8 mouse cellular contexts compared by ENCODE assay signal in genomic region chr10:53436023-53436475, GRCm38 (mm10). TPM values are rescaled to one million over a fixed set of nuclear protein-coding genes. Genes with fewer than 3 reads are reported as not detected.
A peak's percentile ranks its signal among the peaks of the same experiment; 100 is the strongest.
DNase-seq lines count a peak whose midpoint lies in the region; ATAC-seq lines count a peak whose summit lies in the region.

No protein-coding gene starts in this region.

- DNase-seq in frontal cortex, postnatal 14 days (ENCODE audit: low spot score in 2 of 2), result no peak
- DNase-seq in lung, postnatal 25 days (ENCODE audit: low spot score), result no peak
- peak; percentile 47 for DNase-seq in skeletal muscle tissue, adult 2 months (ENCODE audit: low read depth, low spot score)
- DNase-seq in urinary bladder, postnatal 36 days (ENCODE audit: low spot score in 2 of 2), result no peak
- no peak for DNase-seq in adrenal gland, adult 2 months

- H3K4me2 ChIP-seq in lung, embryonic 16.5 days (ENCODE audit: low read depth, low read length), result no peak overlapping the region
- no peak overlapping the region for H3K4me2 ChIP-seq in kidney, embryonic 14.5 days (replicated peaks; ENCODE audit: low read depth, low read length)

- H3K4me1 ChIP-seq in lung, embryonic 16.5 days (replicated peaks; ENCODE audit: control insufficient read depth, insufficient read depth, low read length), result peaks cover 25% of the 10 kb centered on the region
- peaks cover 12% of the 10 kb centered on the region for H3K4me1 ChIP-seq in kidney, embryonic 14.5 days (ENCODE audit: control insufficient read depth, insufficient read depth, low read length)

- H3K27ac ChIP-seq in lung, embryonic 16.5 days (ENCODE audit: low read length), result peak overlapping the region; percentile 92
- H3K27ac ChIP-seq in kidney, embryonic 14.5 days (ENCODE audit: low read depth, low read length), result peak overlapping the region; percentile 73; the same call in 1 of the 2 replicates

- no peaks in the 10 kb centered on the region for H3K36me3 ChIP-seq in lung, embryonic 16.5 days (ENCODE audit: control insufficient read depth, insufficient read depth, low read length)
- H3K36me3 ChIP-seq in kidney, embryonic 14.5 days (ENCODE audit: control insufficient read depth, insufficient read depth, low read length), result no peaks in the 10 kb centered on the region

- peak; percentile 29; the same call in 1 of the 2 replicates for ATAC-seq in frontal cortex, adult (ENCODE audit: low TSS enrichment)
- no peak for ATAC-seq in lung, embryonic 16.5 days (ENCODE audit: low read depth)
- ATAC-seq in kidney, embryonic 14.5 days (ENCODE audit: low FRiP score, low TSS enrichment), result no peak

- 53% methylated on average over 8 of the region's 8 CpGs for whole genome bisulfite sequencing in lung, embryonic 16.5 days
- 77% methylated on average over 8 of the region's 8 CpGs for WGBS in kidney, embryonic 14.5 days

- no peaks in the 10 kb centered on the region for H3K27me3 ChIP-seq in lung, embryonic 16.5 days (ENCODE audit: control insufficient read depth, insufficient read depth, low read depth, low read length)
- H3K27me3 ChIP-seq in kidney, embryonic 14.5 days (ENCODE audit: control insufficient read depth, insufficient read depth, low read length), result no peaks in the 10 kb centered on the region

- H3K4me3 ChIP-seq in lung, embryonic 16.5 days (ENCODE audit: low read length), result no peak overlapping the region
- H3K4me3 ChIP-seq in kidney, embryonic 14.5 days (ENCODE audit: low read length), result no peak overlapping the region

- no peak overlapping the region; the same call in 1 of the 2 replicates for H3K9ac ChIP-seq in lung, embryonic 16.5 days (ENCODE audit: low read length)
- H3K9ac ChIP-seq in kidney, embryonic 14.5 days (ENCODE audit: low read depth, low read length), result no peak overlapping the region

- no peaks in the 10 kb centered on the region for H3K9me3 ChIP-seq in lung, embryonic 16.5 days (ENCODE audit: control insufficient read depth, low read length)
- no peaks in the 10 kb centered on the region for H3K9me3 ChIP-seq in kidney, embryonic 14.5 days (ENCODE audit: control insufficient read depth, low read length)

RNA-seq across cellular contexts. Expression of gene Cep85l, which starts 56.3 kb away (rescaled TPM):
- 5.4 and 5.5 TPM in 2 replicates for polyA plus RNA-seq in lung, embryonic 16.5 days (2015; fragmentation: Nextera tagmentation; extraction: Ambion mirVana)
- 6.5 and 7.7 TPM in 2 replicates for polyA plus RNA-seq in kidney, embryonic 14.5 days (2014; fragmentation: Nextera tagmentation; extraction: Ambion mirVana)
- total RNA-seq in adrenal gland, adult 2 months (2021), result 10 to 100 TPM in 1 of 2 experiments, 1 to 10 TPM in 1; 9.5 to 10.6 TPM
- 3.6 TPM in 2 replicates for polyA plus RNA-seq in adrenal gland, adult 2 months (2012; rRNA removed)
